Mouse (Mus musculus) stomach, embryonic 16.5 days (tissue): Measurements from ENCODE around the gene Olfr851. TPM values are rescaled to one million over a fixed set of nuclear protein-coding genes. Genes with fewer than 3 reads are reported as not detected.

ENCODE experiments used
- ATAC-seq: fragments of 200-750 bp; cut with Nextera tagmentation; 2 replicates; pipeline ENCODE4 v1.8.0; 2017; ENCODE audit warnings: moderate number of reproducible peaks, moderate TSS enrichment; ENCODE audit not compliant: insufficient read depth, low FRiP score
- H3K27ac ChIP-seq: fragments of 300-500 bp; sonication (generic); 2 replicates; pipeline ENCODE4 v1.5.1; 2014; ENCODE audit warnings: low read length
- H3K27me3 ChIP-seq: fragments of 300-500 bp; sonication (generic); 2 replicates; pipeline ENCODE4 v1.6.1; 2014; ENCODE audit warnings: low read length, control low read depth, mixed read lengths; ENCODE audit not compliant: control insufficient read depth, insufficient read depth
- H3K36me3 ChIP-seq: fragments of 300-500 bp; sonication (generic); 2 replicates; pipeline ENCODE4 v1.6.1; 2014; ENCODE audit warnings: low read length; ENCODE audit not compliant: control insufficient read depth, insufficient read depth
- H3K4me1 ChIP-seq: fragments of 300-500 bp; sonication (generic); 2 replicates; pipeline ENCODE4 v1.6.1; 2014; ENCODE audit warnings: low read length, control low read depth, mixed read lengths; ENCODE audit not compliant: control insufficient read depth, insufficient read depth
- H3K4me2 ChIP-seq: fragments of 300-500 bp; sonication (generic); 2 replicates; pipeline ENCODE4 v1.6.1; 2014; ENCODE audit warnings: low read depth, low read length, mixed read lengths
- H3K4me3 ChIP-seq: fragments of 300-500 bp; sonication (generic); replicated peaks from 2 replicates; pipeline ENCODE4 v1.5.1; 2014; ENCODE audit warnings: mild to moderate bottlenecking, low read length
- H3K9ac ChIP-seq: fragments of 300-500 bp; sonication (generic); 2 replicates; pipeline ENCODE4 v1.6.1; 2014; ENCODE audit warnings: low read length
- H3K9me3 ChIP-seq: fragments of 300-500 bp; sonication (generic); replicated peaks from 2 replicates; pipeline ENCODE4 v1.6.1; 2016; ENCODE audit warnings: low read length, control low read depth; ENCODE audit not compliant: control insufficient read depth
- WGBS: fragments of 180-500 bp; shearing (Covaris S2); extraction: QIAGEN DNeasy Blood & Tissue Kit; methylation state at CpG from one replicate; pipeline ENCODE4 v1.1.7; 2014; 5-methylcytosine and 5-hydroxymethylcytosine counted together
- polyA plus RNA-seq: library from polyadenylated mRNA; unstranded; fragments of >200 nt; fragmentation: Nextera tagmentation; extraction: Ambion mirVana; gene quantifications from 2 replicates; pipeline ENCODE4 v1.2.1, GENCODE M21; 2015

The Olfr851 gene
- polyA plus RNA-seq = not detected in 2 replicates

- H3K9me3 ChIP-seq = peaks cover 2% of the 10 kb centered on the region; the same call in 1 of the 2 replicates
- H3K9ac ChIP-seq = no peak within 1 kb of the TSS
- no peak within 1 kb of the TSS for H3K4me3 ChIP-seq
- H3K36me3 ChIP-seq = no peaks in the 10 kb centered on the region
- H3K4me2 ChIP-seq = no peak within 1 kb of the TSS
- H3K4me1 ChIP-seq = no peaks in the 10 kb centered on the region
- no peak for ATAC-seq
- no peak within 1 kb of the TSS for H3K27ac ChIP-seq
- H3K27me3 ChIP-seq = no peaks in the 10 kb centered on the region
Measured at GRCm38 (mm10) chr9:19492995-19493394, at the start of gene Olfr851. Olfr851 (plus strand) TSS chr9:19493295.

- H3K9ac ChIP-seq = no peak within 1 kb of the TSS
- ATAC-seq = no peak
- H3K4me3 ChIP-seq = no peak within 1 kb of the TSS
- H3K9me3 ChIP-seq = no peaks in the 10 kb centered on the region
- H3K36me3 ChIP-seq = no peaks in the 10 kb centered on the region
- H3K27me3 ChIP-seq = no peaks in the 10 kb centered on the region
- no peak within 1 kb of the TSS for H3K4me2 ChIP-seq
- H3K27ac ChIP-seq = no peak within 1 kb of the TSS
- no peaks in the 10 kb centered on the region for H3K4me1 ChIP-seq
Measured at GRCm38 (mm10) chr9:19478148-19478547, 14.9 kb upstream of the Olfr851 start, which contains the start of gene Olfr850. Olfr850 (minus strand) TSS chr9:19478248.

GRCm38 (mm10) chr9:19540976-19541375 lies 47.9 kb downstream of the Olfr851 start, which contains the start of gene Olfr853:
Olfr853 (minus strand) TSS chr9:19541076.
- 62% methylated on average over 1 of the region's 1 CpGs for WGBS
- Histone ChIP-seq H3K4me1 (no peaks in the 10 kb centered on the region), H3K36me3 (no peaks in the 10 kb centered on the region), H3K27me3 (no peaks in the 10 kb centered on the region), H3K27ac (no peak within 1 kb of the TSS), H3K4me3 (no peak within 1 kb of the TSS), H3K9ac (no peak within 1 kb of the TSS), H3K9me3 (no peaks in the 10 kb centered on the region), H3K4me2 (no peak within 1 kb of the TSS)
- no peak for ATAC-seq

Other genes with a start within 250 kb of the Olfr851 start
- gene Olfr843, start 241.3 kb upstream of the Olfr851 start, polyA plus RNA-seq = not detected in 2 replicates
- gene Olfr844, start 176.9 kb upstream of the Olfr851 start, polyA plus RNA-seq = not detected in 2 replicates
- gene Olfr845, start 156.8 kb upstream of the Olfr851 start, polyA plus RNA-seq = not detected in 2 replicates
- gene Olfr846, start 129.3 kb upstream of the Olfr851 start, polyA plus RNA-seq = not detected in 2 replicates
- gene Olfr847, start 114.6 kb upstream of the Olfr851 start, polyA plus RNA-seq = not detected in 2 replicates
- gene Olfr849, start 53.0 kb upstream of the Olfr851 start, polyA plus RNA-seq = not detected in 2 replicates
- not detected in 2 replicates for gene Olfr850, start 15.0 kb upstream of the Olfr851 start, polyA plus RNA-seq
- gene Olfr853, start 47.8 kb downstream of the Olfr851 start, polyA plus RNA-seq = not detected in 2 replicates
- gene Olfr854, start 74.1 kb downstream of the Olfr851 start, polyA plus RNA-seq = not detected in 2 replicates
- not detected in 2 replicates for gene Olfr855, start 89.3 kb downstream of the Olfr851 start, polyA plus RNA-seq
- 25.5 and 28.6 TPM in 2 replicates for gene Zfp317, start 128.8 kb downstream of the Olfr851 start, polyA plus RNA-seq
- gene Olfr857, start 216.1 kb downstream of the Olfr851 start, polyA plus RNA-seq = not detected in 2 replicates